Mouse (Mus musculus) intestine, postnatal 0 days (tissue): Measurements from ENCODE around the gene Rplp2. TPM values are rescaled to one million over a fixed set of nuclear protein-coding genes. Genes with fewer than 3 reads are reported as not detected.

ENCODE experiments used
- ATAC-seq: fragments of 200-750 bp; cut with Nextera tagmentation; 2 replicates; pipeline ENCODE4 v1.8.0; 2017; ENCODE audit warnings: mild to moderate bottlenecking, moderate TSS enrichment, moderate library complexity
- H3K27ac ChIP-seq: fragments of 300-500 bp; sonication (generic); 2 replicates; pipeline ENCODE4 v1.5.1; 2014; ENCODE audit warnings: mild to moderate bottlenecking, low read depth, low read length, moderate library complexity
- H3K27me3 ChIP-seq: fragments of 300-500 bp; sonication (generic); replicated peaks from 2 replicates; pipeline ENCODE4 v1.6.1; 2014; ENCODE audit warnings: low read length, mixed read lengths; ENCODE audit not compliant: control insufficient read depth, insufficient read depth
- H3K36me3 ChIP-seq: fragments of 300-500 bp; sonication (generic); 2 replicates; pipeline ENCODE4 v1.6.1; 2014; ENCODE audit warnings: mild to moderate bottlenecking, moderate library complexity; ENCODE audit not compliant: control insufficient read depth, insufficient read depth
- H3K4me1 ChIP-seq: fragments of 300-500 bp; sonication (generic); replicated peaks from 2 replicates; pipeline ENCODE4 v1.6.1; 2014; ENCODE audit warnings: antibody characterized with exemption, low read length, mixed read lengths; ENCODE audit not compliant: control insufficient read depth, insufficient read depth
- H3K4me2 ChIP-seq: fragments of 300-500 bp; sonication (generic); replicated peaks from 2 replicates; pipeline ENCODE4 v1.6.1; 2014; ENCODE audit warnings: low read depth, mild to moderate bottlenecking, moderate library complexity
- H3K4me3 ChIP-seq: fragments of 300-500 bp; sonication (generic); 2 replicates; pipeline ENCODE4 v1.5.1; 2014; ENCODE audit warnings: low read depth, low read length
- H3K9ac ChIP-seq: fragments of 300-500 bp; sonication (generic); 2 replicates; pipeline ENCODE4 v1.6.1; 2014; ENCODE audit warnings: mild to moderate bottlenecking, low read depth, low read length
- H3K9me3 ChIP-seq: fragments of 300-500 bp; sonication (generic); 2 replicates; pipeline ENCODE4 v1.6.1; 2016; ENCODE audit warnings: mixed run types; ENCODE audit not compliant: control insufficient read depth
- CTCF ChIP-seq: sonication (generic); IDR thresholded peaks from 2 replicates; pipeline ENCODE4 v1.5.1; 2016; ENCODE audit warnings: low read depth, mild to moderate bottlenecking, control low read depth, antibody characterized with exemption, moderate library complexity
- WGBS: fragments of 180-500 bp; shearing (Covaris S2); extraction: QIAGEN DNeasy Blood & Tissue Kit; methylation state at CpG from one replicate; pipeline ENCODE4 v1.1.7; 2014; 5-methylcytosine and 5-hydroxymethylcytosine counted together
- polyA plus RNA-seq: library from polyadenylated mRNA; unstranded; fragments of >200 nt; fragmentation: Nextera tagmentation; extraction: Ambion mirVana; gene quantifications from 2 replicates; pipeline ENCODE4 v1.2.1, GENCODE M21; 2015

Gene Rplp2
- polyA plus RNA-seq, 1 experiment from 2014 or later = 968 TPM

DNA sequence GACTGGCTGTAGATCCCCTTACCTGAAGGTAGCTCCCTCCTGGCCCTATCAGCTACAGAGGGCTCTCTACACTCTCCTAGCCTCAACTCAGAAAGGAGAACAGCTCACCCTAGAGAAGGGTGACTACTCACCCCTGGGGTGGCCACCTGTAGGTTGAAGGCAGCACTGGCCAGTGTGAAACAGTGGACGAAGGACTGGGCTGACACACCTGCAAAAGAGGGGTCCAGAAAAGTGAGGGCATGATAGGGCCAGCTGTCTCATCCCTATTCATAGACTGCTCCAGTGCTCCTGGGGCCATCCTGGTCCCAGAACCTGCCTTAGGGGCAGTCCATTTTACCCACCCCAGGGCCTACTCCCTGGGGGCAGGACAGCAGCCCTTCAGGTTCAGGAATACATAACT is 35.5 kb upstream of the Rplp2 start:
- Histone ChIP-seq H3K36me3 (peaks cover 24% of the 10 kb centered on the region; the same call in 1 of the 2 replicates), H3K9me3 (no peaks in the 10 kb centered on the region), H3K4me2 (no peak overlapping the region), H3K4me3 (no peak overlapping the region), H3K27me3 (no peaks in the 10 kb centered on the region), H3K9ac (no peak overlapping the region), H3K4me1 (peaks cover 5% of the 10 kb centered on the region; the same call in 1 of the 2 replicates), H3K27ac (no peak overlapping the region)
- WGBS = 100% methylated on average over 1 of the region's 1 CpGs
- TF ChIP-seq CTCF = no peak
- no peak for ATAC-seq

DNA sequence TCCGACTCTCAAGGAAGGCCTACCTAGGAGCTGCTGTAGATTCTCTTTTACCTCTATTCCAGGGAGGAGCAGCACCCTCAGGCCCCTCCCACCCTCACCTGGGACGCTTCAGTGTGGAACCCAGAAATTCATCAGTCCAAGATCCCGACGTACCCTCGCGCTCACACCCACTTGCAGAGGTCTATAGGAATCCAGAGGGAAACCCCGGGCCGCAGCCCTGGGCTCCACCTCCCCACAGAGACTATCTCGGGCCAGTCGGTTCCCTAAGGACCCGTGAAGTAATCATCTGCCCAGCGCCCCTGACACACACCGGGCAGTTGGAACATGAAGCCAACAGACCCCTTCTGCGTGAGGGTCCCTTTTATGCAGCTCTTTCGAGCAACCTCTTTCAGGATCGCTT is 33.8 kb upstream of the Rplp2 start:
- Histone ChIP-seq H3K27me3 (no peaks in the 10 kb centered on the region), H3K9ac (peak overlapping the region; percentile 65), H3K4me2 (peak overlapping the region; percentile 90), H3K4me3 (peak overlapping the region; percentile 59), H3K36me3 (peaks cover 19% of the 10 kb centered on the region; the same call in 1 of the 2 replicates), H3K4me1 (peaks cover 5% of the 10 kb centered on the region; the same call in 1 of the 2 replicates), H3K9me3 (no peaks in the 10 kb centered on the region), H3K27ac (peak overlapping the region; percentile 84)
- ATAC-seq = no peak
- no peak for TF ChIP-seq CTCF
- 1% methylated on average over 16 of the region's 16 CpGs for WGBS

DNA sequence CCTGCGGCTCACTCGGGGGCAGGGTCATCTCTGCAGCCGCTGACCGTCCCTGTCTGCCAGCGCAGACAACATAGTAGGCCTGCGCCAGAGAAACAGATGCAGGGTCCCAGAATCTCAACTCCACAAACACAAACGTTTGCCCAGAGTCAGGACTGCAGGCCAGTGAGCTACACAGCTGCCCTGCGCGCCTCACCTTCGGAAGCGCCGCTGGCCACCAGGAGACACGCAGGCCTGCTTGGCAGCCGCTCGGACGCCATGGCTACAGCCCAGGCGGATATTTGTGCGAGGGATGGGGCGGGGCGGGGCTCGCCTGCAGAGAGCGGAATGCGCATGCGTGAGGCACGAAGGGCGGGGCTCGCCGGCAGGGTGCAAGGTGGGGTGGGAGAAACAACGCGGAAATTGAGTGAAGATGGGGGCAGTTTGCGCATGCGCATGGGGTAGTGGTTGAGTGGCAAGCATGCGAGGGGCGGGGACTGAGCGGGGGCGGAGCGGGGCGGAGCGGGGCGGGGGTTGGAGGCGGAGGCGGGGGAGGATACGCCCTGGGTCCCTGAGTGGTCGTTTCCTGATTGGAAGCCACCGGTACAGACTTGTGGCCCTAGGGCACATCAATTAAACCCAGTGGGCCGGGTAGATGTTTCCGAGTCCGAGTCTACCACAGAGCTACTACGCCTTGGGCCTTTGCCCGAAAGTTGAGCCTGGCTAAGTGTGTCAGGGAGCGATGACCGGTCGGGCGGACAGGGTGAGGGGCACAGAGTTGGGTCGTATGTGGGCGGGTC is 33.2 kb upstream of the Rplp2 start, which contains the start of gene Gatd1:
Gene Gatd1 (minus strand): TSS at position 328 of the 776 bp plus-strand sequence.
- TF ChIP-seq CTCF = peak; percentile 54
- ATAC-seq = peak; percentile 91
- under 1% methylated on average over 56 of the region's 56 CpGs for WGBS
- H3K9ac ChIP-seq = peak within 1 kb of the TSS; percentile 65
- H3K27me3 ChIP-seq = no peaks in the 10 kb centered on the region
- peak within 1 kb of the TSS; percentile 59 for H3K4me3 ChIP-seq
- peak within 1 kb of the TSS; percentile 90 for H3K4me2 ChIP-seq
- peak within 1 kb of the TSS; percentile 84 for H3K27ac ChIP-seq
- H3K9me3 ChIP-seq = no peaks in the 10 kb centered on the region
- peaks cover 5% of the 10 kb centered on the region; the same call in 1 of the 2 replicates for H3K4me1 ChIP-seq
- peaks cover 16% of the 10 kb centered on the region; the same call in 1 of the 2 replicates for H3K36me3 ChIP-seq

DNA sequence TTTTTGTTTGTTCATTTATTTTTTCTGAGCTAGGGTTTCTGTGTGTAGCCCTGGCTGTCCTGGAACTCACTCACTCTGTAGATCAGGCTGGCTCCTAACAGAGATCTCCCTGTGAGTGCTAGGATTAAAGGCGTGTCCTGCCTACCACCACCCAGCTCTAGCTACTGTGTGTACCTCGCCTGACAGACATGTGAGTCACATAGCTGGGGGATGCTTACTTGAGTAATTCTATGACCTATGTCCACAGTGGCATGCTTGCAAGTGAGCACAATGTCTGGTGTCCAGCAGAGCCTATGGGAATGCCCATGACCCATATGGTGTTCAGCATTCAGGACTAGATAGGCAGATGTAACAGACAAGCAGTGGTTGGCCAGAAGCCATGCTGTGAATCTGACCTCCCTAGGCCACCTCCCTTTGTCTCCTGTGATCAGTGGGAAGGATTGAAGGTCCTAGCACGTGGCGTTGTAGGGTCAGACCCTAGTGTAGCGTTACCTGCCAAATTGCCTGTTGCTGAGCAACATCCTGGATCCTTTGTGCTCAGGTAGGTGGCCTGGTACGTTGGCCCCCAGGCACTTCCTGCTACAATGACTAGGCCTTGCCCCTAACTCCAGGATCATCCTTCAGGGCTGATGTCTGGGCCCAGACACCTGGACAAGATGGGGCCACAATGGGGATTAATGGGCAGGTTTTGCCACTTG is 30.9 kb upstream of the Rplp2 start:
- Histone ChIP-seq H3K36me3 (no peaks in the 10 kb centered on the region), H3K9ac (no peak overlapping the region), H3K9me3 (no peaks in the 10 kb centered on the region), H3K27ac (peak overlapping the region; percentile 16; the same call in 1 of the 2 replicates), H3K4me2 (no peak overlapping the region), H3K4me1 (peaks cover 5% of the 10 kb centered on the region; the same call in 1 of the 2 replicates), H3K4me3 (no peak overlapping the region), H3K27me3 (no peaks in the 10 kb centered on the region)
- no peak for TF ChIP-seq CTCF
- WGBS = 76% methylated on average over 6 of the region's 6 CpGs
- ATAC-seq = no peak

DNA sequence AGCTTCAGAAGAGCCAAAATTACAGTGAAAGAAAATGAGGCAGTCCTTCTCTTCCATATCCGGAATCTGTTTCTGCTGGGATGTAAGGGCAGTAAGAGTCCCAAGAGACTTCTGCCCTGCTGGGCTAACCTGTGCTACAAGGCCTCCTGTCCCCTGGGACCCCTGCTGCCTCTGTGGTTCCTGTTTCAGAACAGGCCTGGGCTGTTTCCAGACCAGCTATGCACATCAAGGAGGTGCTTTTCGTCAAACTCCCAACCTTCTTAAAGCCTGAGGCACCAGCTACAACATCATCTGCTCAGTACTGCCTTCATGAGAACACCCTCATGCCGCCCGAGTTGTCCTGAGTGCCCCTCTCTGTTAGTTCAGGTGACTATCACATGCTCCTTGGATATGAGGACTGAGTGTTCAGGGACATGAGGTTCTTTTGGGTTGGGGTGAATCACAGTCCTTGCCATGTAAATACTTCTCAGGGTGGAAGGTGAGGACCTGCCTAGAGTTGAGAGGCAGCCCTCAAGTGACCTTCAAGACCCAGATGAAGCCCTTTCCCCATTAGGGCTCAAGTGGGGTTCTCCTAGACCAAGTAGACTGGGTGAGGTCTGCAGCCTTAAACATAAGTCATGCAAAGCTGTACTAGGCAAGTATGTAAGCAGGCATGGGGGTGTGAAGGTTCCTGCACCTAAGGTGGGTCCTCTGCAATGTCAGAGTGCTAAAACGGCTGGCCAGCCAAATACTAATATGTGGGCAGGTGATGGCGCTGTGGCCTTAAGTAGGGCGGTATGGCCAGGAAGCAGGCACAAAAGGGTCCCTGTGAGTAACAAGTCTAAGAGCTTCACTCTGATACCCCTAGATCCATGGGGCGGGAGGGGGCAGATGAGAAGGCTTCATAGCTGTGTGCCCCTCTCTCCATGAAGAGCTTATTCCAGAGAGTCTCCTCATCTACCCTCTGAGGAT is 29.2 kb upstream of the Rplp2 start:
- Histone ChIP-seq H3K27me3 (no peaks in the 10 kb centered on the region), H3K36me3 (no peaks in the 10 kb centered on the region), H3K9me3 (no peaks in the 10 kb centered on the region), H3K27ac (peak overlapping the region; percentile 65), H3K4me1 (peaks cover 3% of the 10 kb centered on the region; the same call in 1 of the 2 replicates), H3K9ac (no peak overlapping the region), H3K4me3 (no peak overlapping the region), H3K4me2 (no peak overlapping the region; the same call in 1 of the 2 replicates)
- ATAC-seq = no peak
- WGBS = 65% methylated on average over 8 of the region's 8 CpGs
- peak; percentile 60 for TF ChIP-seq CTCF
